Mouse (Mus musculus) embryonic facial prominence, embryonic 12.5 days (tissue): ENCODE measurements around the gene B9d2. TPM values are rescaled to one million over a fixed set of nuclear protein-coding genes. Genes with fewer than 3 reads are reported as not detected.

Source experiments
- ATAC-seq: fragments of 200-750 bp; cut with Nextera tagmentation; 2 replicates; pipeline ENCODE4 v1.8.0; 2017; ENCODE audit not compliant: insufficient number of reproducible peaks, insufficient read depth, low FRiP score, low TSS enrichment
- H3K27ac ChIP-seq: fragments of 300-500 bp; sonication (generic); 2 replicates; pipeline ENCODE4 v1.5.1; 2016; ENCODE audit warnings: mild to moderate bottlenecking
- H3K27me3 ChIP-seq: fragments of 300-500 bp; sonication (generic); 2 replicates; pipeline ENCODE4 v1.6.1; 2016; ENCODE audit warnings: mild to moderate bottlenecking, moderate library complexity
- H3K36me3 ChIP-seq: fragments of 300-500 bp; sonication (generic); 2 replicates; pipeline ENCODE4 v1.6.1; 2016; ENCODE audit warnings: mild to moderate bottlenecking
- H3K4me1 ChIP-seq: fragments of 300-500 bp; sonication (generic); 2 replicates; pipeline ENCODE4 v1.6.1; 2016
- H3K4me2 ChIP-seq: fragments of 300-500 bp; sonication (generic); replicated peaks from 2 replicates; pipeline ENCODE4 v1.6.1; 2016; ENCODE audit warnings: mild to moderate bottlenecking, moderate library complexity
- H3K4me3 ChIP-seq: fragments of 300-500 bp; sonication (generic); 2 replicates; pipeline ENCODE4 v1.5.1; 2016; ENCODE audit warnings: mild to moderate bottlenecking
- H3K9ac ChIP-seq: fragments of 300-500 bp; sonication (generic); 2 replicates; pipeline ENCODE4 v1.6.1; 2016; ENCODE audit warnings: mild to moderate bottlenecking, moderate library complexity
- H3K9me3 ChIP-seq: fragments of 300-500 bp; sonication (generic); 2 replicates; pipeline ENCODE4 v1.6.1; 2016; ENCODE audit warnings: mild to moderate bottlenecking, moderate library complexity
- WGBS: fragments of 180-500 bp; shearing (Covaris S2); methylation state at CpG from one replicate; pipeline ENCODE4 v1.1.7; 2016; 5-methylcytosine and 5-hydroxymethylcytosine counted together
- polyA plus RNA-seq: library from polyadenylated mRNA; unstranded; fragments of >200 nt; fragmentation: Nextera tagmentation; extraction: Ambion mirVana; gene quantifications from 2 replicates; pipeline ENCODE4 v1.2.1, GENCODE M21; 2016

B9d2 gene
- polyA plus RNA-seq, 1 experiment from 2014 or later = 27.8 TPM

DNA sequence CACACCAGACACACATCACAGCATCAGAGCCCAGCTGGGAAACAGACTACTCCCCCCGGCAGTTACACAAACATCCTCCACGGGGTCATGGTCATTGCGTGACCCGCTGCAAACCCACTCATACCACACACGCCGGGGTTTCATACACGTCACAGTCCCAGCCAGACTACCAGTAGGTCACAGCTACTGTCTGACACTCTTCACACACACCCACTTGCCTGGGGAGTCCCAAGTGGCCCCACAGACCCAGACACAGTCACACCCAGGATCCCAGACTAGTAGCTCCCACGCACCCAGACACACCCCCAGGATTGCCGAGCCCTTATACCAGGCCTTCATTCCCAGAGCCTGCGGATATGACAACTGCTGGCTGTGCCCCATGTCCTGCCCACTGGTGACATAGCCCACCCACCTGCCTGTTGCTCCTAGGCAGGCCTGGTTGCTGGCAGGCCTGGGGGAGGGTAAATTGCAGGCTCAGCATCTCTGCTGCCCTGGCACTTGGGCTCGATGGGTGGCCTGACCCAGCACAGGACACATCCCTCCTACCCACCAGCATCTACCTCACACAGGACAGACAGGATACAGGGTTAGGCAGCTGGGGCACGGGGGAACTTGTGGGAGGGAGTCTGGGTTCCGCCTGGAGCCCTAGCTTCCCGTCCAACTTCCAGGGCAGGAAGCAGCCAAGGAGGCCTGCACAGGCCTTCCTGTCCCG, 27.2 kb downstream of the B9d2 start:
- 45% methylated on average over 15 of the region's 15 CpGs for WGBS
- H3K4me3 ChIP-seq = no peak overlapping the region
- peak overlapping the region; percentile 59; the same call in 1 of the 2 replicates for H3K27ac ChIP-seq
- H3K9me3 ChIP-seq = no peaks in the 10 kb centered on the region
- H3K9ac ChIP-seq = 0 out of 2 replicates have a peak overlapping the region, but pooled peaks have one; percentile 26
- H3K27me3 ChIP-seq = peaks cover 18% of the 10 kb centered on the region
- peaks cover 49% of the 10 kb centered on the region for H3K4me1 ChIP-seq
- no peak for ATAC-seq
- peaks cover under 1% of the 10 kb centered on the region for H3K36me3 ChIP-seq
- H3K4me2 ChIP-seq = no peak overlapping the region

DNA sequence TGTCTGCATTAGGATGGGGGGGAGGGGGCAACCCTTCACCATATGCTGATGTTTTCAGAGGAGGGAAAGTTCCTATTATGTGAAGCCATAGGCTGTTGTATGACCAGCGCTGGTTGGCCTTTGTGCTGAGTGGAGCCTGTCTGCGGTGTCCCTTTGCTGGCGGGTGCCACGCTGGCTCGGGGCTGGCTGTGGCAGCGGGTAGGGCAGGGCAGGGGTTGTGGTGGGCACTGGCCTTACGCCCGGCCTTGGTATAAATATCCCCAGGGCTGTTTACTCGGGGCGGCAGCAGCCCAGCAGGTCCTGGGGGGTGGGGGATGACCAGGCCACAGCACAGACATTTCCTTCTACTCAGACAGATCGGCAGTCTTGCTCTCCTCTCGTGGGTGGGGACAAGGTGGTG, 29.4 kb downstream of the B9d2 start:
- peak overlapping the region; percentile 27 for H3K4me2 ChIP-seq
- H3K9ac ChIP-seq = peak overlapping the region; percentile 38
- no peak overlapping the region for H3K4me3 ChIP-seq
- no peak for ATAC-seq
- 0 out of 2 replicates have a peak, but pooled peaks cover under 1% of the 10 kb centered on the region for H3K27me3 ChIP-seq
- H3K36me3 ChIP-seq = peaks cover 22% of the 10 kb centered on the region
- H3K27ac ChIP-seq = no peak overlapping the region
- WGBS = 17% methylated on average over 12 of the region's 12 CpGs
- H3K4me1 ChIP-seq = peaks cover 43% of the 10 kb centered on the region
- no peaks in the 10 kb centered on the region for H3K9me3 ChIP-seq

DNA sequence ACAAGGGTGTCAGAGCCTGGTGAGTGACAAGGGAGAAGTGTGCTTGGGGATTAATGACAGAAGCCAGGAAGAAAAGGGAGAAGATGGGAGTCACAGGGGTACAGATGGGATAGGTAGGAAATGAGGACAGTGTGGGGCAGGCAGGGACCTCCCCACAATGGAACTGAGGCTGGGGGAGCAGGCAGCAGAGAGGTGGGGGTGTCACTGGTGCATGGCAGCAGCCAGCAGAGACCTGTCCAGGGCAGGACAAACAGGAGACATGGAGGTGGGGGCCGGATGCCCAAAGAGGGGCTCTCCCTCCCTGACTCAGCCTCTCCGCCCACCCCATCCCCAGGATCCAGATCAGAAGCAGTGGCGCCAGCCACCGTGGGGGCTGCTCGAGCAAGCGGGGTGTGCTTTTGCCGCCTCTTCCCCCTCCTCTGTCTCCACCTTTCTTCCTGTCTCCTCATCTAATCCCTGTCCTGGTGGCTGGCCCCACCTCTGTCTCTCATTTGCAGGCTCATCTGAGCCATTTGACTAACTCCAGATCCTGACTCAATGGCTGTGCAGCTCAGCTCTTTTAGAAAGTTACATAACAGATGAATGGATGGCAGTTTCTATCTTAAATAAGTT, 30.0 kb downstream of the B9d2 start:
- H3K36me3 ChIP-seq = peaks cover 29% of the 10 kb centered on the region
- no peak overlapping the region for H3K4me3 ChIP-seq
- peak overlapping the region; percentile 27 for H3K4me2 ChIP-seq
- no peaks in the 10 kb centered on the region for H3K27me3 ChIP-seq
- H3K9me3 ChIP-seq = no peaks in the 10 kb centered on the region
- H3K4me1 ChIP-seq = peaks cover 42% of the 10 kb centered on the region
- H3K27ac ChIP-seq = peak overlapping the region; percentile 58
- H3K9ac ChIP-seq = peak overlapping the region; percentile 38
- ATAC-seq = no peak
- 10% methylated on average over 6 of the region's 7 CpGs for WGBS

DNA sequence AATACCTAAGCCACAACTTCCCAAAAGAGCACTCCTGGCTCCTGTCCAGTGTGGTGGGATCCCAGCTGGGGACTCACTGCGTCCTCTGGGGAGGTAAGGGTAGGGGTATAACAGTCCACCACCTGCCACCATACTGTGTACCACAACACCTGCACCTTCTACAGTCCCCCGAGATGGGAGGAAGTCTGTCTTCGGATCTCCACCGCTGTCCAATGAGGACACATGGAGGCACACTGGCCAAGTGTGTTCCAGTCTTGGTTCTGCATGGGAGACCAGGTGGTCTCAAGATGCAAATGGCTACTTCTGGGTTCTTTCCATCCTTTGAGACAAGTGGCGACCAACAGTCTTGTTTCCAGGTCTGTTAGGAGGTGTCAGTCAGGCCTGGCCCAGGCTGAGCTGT, 30.6 kb downstream of the B9d2 start:
- Histone ChIP-seq H3K27ac (peak overlapping the region; percentile 58), H3K4me3 (no peak overlapping the region), H3K9ac (peak overlapping the region; percentile 38), H3K4me1 (peaks cover 42% of the 10 kb centered on the region), H3K9me3 (no peaks in the 10 kb centered on the region), H3K4me2 (0 out of 2 replicates have a peak overlapping the region, but pooled peaks have one; percentile 27), H3K36me3 (peaks cover 34% of the 10 kb centered on the region), H3K27me3 (no peaks in the 10 kb centered on the region)
- 62% methylated on average over 5 of the region's 5 CpGs for WGBS
- no peak for ATAC-seq

DNA sequence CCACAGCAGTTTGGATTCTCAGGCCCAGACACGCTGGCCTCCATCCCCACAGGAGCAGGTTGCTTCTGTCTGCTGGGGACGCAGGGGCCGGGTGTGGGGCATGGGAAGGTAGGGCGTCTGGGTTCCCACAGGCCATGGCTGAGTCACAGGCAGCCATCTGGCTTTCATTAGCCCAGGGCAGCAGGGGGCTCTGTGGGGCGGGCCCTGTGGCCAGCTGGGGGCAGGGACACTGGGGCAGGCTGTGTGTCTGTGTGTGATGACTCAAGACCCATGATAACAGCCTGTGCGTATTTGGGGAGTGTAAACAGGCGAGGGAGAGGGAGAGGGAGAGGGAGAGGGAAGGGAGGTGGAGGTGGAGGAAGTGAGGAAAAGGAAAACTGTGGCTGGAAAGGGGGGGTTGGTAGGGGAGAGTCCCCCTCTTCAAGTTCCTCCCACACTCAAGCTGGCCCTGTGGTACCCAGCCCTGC, 31.2 kb downstream of the B9d2 start:
- peaks cover 38% of the 10 kb centered on the region for H3K36me3 ChIP-seq
- no peak overlapping the region; the same call in 1 of the 2 replicates for H3K9ac ChIP-seq

DNA sequence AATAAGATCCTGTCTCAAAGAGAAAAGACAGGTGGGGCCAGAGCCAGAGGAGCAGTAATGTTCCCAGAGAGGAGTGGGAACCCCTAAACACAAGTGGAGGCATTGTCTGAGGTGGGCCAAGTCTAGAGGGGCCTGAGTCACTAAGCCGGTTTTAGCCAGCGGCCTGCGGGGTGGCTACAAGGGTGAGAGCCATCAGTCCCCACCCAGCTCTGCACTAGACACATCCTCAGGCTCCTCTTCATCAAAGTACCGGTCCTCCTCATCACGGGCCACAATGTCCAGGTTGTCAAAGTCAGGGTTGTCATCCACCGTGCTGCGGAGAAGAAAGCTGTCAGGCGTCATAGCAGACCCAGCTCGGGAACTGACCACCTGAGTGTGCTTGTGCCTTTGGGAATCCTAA, 32.2 kb downstream of the B9d2 start:
- Histone ChIP-seq H3K27ac (no peak overlapping the region), H3K4me1 (peaks cover 40% of the 10 kb centered on the region), H3K4me2 (no peak overlapping the region), H3K9ac (no peak overlapping the region), H3K36me3 (peaks cover 38% of the 10 kb centered on the region), H3K4me3 (no peak overlapping the region), H3K27me3 (no peaks in the 10 kb centered on the region), H3K9me3 (no peaks in the 10 kb centered on the region)
- WGBS = 88% methylated on average over 9 of the region's 9 CpGs
- no peak for ATAC-seq

More for the DNA sequence above, 31.2 kb downstream of the B9d2 start:
- no peaks in the 10 kb centered on the region for H3K27me3 ChIP-seq
- H3K4me3 ChIP-seq = no peak overlapping the region
- ATAC-seq = peak; percentile 35
- H3K9me3 ChIP-seq = no peaks in the 10 kb centered on the region
- H3K4me2 ChIP-seq = no peak overlapping the region
- peak overlapping the region; percentile 58 for H3K27ac ChIP-seq
- WGBS = 7% methylated on average over 7 of the region's 7 CpGs
- peaks cover 42% of the 10 kb centered on the region for H3K4me1 ChIP-seq

DNA sequence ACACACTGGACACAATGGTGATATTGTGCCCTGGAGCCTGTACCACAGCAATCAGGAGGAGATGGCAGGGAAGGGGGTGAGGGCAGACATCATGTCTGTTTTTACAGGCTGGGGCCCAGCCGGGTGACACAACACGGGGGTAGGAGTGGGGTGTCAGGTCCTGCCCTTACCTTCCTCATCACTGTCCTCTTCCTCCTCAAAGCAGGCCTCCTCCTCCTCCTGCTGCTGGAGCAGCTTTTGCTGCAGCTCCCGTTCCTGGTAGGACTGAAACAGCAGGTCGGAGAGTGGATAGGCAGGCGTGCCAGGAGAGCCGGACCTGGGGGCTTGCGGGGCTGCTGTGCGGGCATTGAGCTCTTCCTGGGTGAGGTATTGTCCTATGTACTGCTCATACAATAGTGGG, 34.0 kb downstream of the B9d2 start:
- Histone ChIP-seq H3K4me3 (no peak overlapping the region), H3K4me1 (peaks cover 43% of the 10 kb centered on the region), H3K36me3 (peaks cover 38% of the 10 kb centered on the region), H3K4me2 (no peak overlapping the region), H3K27ac (no peak overlapping the region), H3K9me3 (no peaks in the 10 kb centered on the region), H3K9ac (no peak overlapping the region), H3K27me3 (no peaks in the 10 kb centered on the region)
- WGBS = 97% methylated on average over 8 of the region's 8 CpGs
- no peak for ATAC-seq

DNA sequence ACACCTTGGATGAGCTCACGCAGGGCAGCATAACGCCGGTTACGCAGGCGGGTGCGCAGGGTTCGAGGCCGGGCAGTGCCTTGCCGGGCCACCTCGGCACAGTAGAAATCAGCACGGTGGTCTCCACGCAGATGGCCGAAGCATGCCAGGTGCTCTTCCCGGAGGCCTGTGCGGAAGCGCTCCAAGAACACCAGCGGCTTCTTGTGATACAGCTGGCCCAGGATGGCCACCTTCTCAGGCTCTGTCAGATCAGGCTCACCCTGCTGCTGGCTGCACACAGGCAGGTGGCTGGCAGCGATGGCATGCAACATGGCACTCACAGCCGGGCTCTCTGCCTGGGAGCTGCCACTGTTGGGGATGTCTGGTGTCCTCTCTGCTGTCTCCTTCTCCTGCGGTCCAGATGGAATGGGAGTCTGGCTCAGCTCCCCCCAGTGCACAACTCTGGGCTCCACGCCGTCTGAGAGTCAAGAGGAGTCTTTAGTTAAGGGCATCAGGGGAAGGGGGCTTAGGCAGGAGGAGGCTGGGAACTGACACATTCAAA, 35.2 kb downstream of the B9d2 start:
- WGBS = 95% methylated on average over 22 of the region's 22 CpGs
- Histone ChIP-seq H3K4me1 (peaks cover 32% of the 10 kb centered on the region), H3K27ac (no peak overlapping the region), H3K9ac (no peak overlapping the region), H3K4me2 (no peak overlapping the region), H3K4me3 (no peak overlapping the region), H3K27me3 (no peaks in the 10 kb centered on the region), H3K9me3 (no peaks in the 10 kb centered on the region), H3K36me3 (peaks cover 41% of the 10 kb centered on the region)
- no peak for ATAC-seq

DNA sequence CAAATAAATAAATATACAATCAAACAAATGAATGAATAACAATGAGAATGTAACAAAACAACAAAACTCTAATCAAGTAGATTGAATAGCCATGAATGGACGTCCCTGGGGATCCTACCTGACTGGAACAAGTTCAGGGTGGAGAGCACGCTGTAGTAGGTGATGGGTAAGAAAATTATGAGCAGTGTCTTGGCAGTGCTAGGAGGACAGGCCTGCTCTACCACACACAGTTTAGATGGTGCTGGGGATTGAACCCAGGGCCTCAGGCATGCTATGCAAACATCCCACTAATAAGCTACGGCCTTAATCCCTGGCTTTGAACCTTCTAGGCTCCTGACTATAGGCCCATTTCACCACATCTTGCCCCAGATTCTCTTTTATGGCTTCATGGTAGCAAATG, 36.9 kb downstream of the B9d2 start:
- Histone ChIP-seq H3K9me3 (no peaks in the 10 kb centered on the region), H3K36me3 (peaks cover 53% of the 10 kb centered on the region), H3K4me2 (peak overlapping the region; percentile 90), H3K4me1 (peaks cover 15% of the 10 kb centered on the region), H3K4me3 (peak overlapping the region; percentile 65; the same call in 1 of the 2 replicates), H3K27me3 (no peaks in the 10 kb centered on the region), H3K27ac (no peak overlapping the region), H3K9ac (no peak overlapping the region)
- ATAC-seq = no peak
- 86% methylated on average over 3 of the region's 3 CpGs for WGBS

DNA sequence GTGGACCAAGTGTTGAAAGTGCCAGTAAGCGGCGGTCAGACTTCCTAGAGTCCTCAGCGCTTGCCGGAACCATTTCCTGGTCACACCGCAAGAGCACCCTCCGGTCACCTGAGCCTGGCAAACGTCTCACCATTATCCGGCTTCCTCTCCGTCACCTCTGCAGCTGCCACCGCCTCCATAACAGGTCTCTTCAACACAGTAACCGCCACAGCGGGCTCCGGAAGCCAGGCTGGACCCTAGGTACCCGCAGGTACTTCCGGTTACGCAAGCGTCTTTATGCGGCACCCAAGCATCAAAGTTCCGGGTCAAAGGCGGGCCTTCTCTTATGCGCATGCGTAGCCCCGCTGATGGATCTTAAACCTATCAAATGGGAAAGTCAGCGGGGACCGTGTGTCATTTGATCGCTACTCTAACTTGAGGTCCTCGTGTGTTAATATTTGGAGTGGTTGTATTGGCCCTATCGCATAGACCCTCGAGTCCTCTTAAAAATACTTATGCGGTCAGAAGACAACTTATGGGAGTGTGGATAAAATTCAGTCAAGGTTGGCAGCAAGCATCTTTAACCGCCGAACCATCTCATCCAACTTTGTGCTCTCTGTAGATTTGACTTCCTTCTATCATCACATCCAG, 38.3 kb downstream of the B9d2 start, which contains the start of gene Ccdc97:
TSS of gene Ccdc97 (minus strand) at position 301 of the 630 bp plus-strand sequence.
- WGBS = 5% methylated on average over 32 of the region's 32 CpGs
- Histone ChIP-seq H3K27ac (peak within 1 kb of the TSS; percentile 79), H3K4me1 (peaks cover 14% of the 10 kb centered on the region), H3K4me3 (peak within 1 kb of the TSS; percentile 65), H3K9ac (peak within 1 kb of the TSS; percentile 68), H3K27me3 (no peaks in the 10 kb centered on the region), H3K4me2 (peak within 1 kb of the TSS; percentile 90), H3K36me3 (peaks cover 56% of the 10 kb centered on the region), H3K9me3 (no peaks in the 10 kb centered on the region)
- peak; percentile 70 for ATAC-seq

DNA sequence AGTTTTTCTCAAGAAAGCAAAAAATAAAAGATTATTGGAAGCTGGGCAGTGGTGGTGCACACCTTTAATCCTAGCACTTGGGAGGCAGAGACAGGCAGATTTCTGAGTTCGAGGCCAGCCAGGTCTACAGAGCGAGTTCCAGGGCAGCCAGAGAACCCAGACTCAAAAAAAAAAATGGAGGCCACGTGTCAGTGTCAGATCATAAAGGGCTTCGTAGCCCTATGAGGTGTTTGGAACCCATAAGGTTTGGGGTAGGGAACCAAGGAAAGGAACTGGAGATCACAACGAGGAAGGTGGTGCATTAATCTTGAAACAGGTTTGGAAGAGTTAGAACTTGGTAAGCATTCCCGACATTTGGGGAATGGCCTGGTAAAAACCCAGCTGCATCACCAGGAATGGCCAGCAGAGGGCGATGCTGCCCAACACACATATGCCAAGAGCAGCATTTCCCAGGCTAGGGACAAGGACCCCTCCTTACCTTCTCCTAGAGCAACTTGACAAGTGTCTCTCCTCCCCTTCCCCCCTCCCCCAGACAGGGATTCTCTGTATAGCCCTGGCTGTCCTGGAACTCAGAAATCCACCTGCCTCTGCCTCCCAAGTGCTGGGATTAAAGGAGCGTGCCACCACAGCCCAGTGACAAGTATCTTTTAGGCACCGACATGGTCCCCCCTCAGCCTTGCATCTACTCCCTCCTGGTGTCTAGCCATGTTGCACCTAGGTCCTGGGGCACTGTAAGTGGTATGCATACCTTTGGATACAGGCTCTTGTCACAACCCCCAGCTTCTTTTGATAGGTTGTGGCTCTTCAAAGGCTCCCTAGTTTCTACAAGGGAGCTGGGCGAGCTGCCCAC, 39.4 kb downstream of the B9d2 start:
- H3K4me2 ChIP-seq = peak overlapping the region; percentile 90; the same call in 1 of the 2 replicates
- no peak overlapping the region for H3K4me3 ChIP-seq

More for the DNA sequence above, 39.4 kb downstream of the B9d2 start:
- H3K9me3 ChIP-seq = no peaks in the 10 kb centered on the region
- H3K27ac ChIP-seq = peak overlapping the region; percentile 55; the same call in 1 of the 2 replicates
- H3K36me3 ChIP-seq = peaks cover 56% of the 10 kb centered on the region
- H3K9ac ChIP-seq = no peak overlapping the region
- ATAC-seq = no peak
- no peaks in the 10 kb centered on the region for H3K27me3 ChIP-seq
- 63% methylated on average over 10 of the region's 10 CpGs for WGBS
- H3K4me1 ChIP-seq = peaks cover 14% of the 10 kb centered on the region
